Mouse (Mus musculus): ENCODE results near the gene Dtx2.
"Not testable (repeated sequence)": the region's sequence is repeated elsewhere in the genome, so short reads cannot be mapped to it uniquely, and the experiment has no call there.

Dtx2 gene

DNA sequence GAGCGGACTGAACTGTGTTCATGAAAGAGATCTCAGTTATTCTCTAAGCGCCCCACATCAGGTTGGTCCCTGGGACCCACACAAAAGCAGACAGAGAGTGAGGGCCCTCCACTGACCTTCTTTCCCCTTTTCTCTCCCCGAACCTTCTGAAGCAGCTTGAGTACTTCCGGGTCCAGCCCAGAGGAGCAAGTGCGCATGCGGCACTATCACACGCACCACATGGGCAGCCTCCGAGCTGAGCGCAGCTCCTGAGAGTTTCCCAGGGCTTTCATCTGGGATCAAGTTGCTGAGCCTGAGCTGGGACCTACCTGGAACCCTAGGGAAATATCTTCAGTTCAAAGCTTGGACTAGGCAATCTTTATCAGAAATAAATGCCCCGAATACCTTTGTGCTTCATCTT, 69.3 kb downstream of the Dtx2 start:
- DNase-seq (ENCODE audit: low spot score in 2 of 2) = no peak

DNA sequence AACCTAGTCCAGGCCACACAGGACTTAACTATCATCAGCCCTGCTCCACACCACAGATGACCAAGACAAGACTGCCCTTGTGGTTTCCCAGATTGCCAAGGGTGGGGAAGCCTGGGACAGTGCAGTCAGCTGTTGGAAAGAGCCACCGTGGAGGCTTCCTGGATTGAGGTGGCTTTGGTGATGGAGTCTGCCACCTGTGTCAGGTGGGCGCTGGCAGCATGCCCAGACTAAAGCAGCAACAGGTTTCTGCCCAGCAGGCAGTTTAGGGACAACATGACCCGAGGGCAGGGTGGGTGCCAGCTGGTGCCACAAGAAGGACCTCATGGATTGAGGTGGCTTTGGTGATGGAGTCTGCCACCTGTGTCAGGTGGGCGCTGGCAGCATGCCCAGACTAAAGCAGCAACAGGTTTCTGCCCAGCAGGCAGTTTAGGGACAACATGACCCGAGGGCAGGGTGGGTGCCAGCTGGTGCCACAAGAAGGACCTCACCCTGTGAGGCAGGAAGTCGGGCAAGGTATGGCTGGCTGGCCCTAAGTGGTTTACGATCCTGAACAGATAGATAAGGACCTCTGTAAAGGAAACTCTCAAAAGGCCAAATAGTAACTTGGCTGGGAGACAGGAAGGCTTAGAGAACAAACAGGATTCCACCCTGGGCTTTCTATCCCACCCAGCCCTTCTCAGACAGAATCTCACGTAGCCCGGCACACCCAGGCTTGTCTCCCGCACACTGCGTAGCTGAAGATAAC, 72.0 kb downstream of the Dtx2 start:
- DNase-seq (ENCODE audit: low spot score in 2 of 2) = not testable (repeated sequence)

DNA sequence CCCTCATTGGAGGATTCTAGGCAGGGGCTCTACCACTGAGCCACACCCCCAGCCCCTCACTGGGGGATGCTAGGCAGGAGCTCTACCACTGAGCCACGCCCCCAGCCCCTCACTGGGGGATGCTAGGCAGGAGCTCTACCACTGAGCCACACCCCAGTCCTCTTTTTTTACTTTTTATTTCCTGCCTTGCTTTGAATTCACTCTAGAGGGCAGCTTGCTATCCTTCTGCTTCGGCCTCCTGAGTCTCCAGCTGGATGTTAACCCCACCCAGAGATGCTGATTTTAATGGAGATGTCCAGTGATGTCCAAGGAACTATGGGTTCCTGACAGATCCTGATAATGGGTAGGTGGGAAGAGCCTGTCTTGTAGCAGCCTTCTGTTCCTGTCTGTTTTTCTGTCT, 74.8 kb downstream of the Dtx2 start:
- DNase-seq (ENCODE audit: low spot score in 2 of 2) = no peak

DNA sequence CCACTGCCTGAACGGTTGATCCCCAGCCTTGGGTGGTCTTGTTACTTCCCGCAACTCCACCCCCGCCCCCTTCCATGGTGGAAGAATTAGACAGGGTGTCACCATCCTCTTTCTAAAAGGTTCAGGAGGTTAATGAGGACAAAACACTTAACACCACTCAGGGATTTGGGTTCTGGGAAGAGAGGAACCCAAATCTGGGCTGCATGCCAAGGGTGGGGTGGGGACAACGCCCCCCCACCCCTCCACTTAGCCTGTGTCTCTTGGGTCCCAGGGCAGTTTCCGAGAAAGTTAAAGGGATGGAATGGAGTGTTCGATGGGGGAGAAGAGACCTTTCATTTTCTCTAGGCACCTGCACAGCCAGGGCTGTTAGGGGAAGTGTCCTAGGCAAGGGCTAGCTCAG, 78.5 kb downstream of the Dtx2 start:
- no peak for DNase-seq (ENCODE audit: low spot score in 2 of 2)

DNA sequence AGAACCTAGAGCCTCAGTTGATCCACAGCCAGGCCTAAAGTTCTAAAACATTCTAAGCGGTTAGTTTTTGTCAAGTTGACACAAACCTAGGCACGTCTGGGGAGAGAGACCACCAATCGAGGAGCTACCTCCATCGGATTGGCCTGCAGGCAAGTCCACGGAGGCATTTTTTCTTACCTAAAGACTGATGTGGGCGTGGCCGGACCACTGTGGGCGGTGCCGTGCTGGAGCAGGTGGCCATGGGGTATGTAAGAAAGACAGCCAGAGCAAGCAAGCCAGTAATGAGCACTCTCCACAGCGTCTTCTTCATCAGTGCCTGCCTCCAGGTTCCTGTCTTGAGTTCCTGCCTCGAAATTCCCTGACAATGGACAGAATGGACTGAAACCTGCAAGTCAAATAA, 78.9 kb downstream of the Dtx2 start:
- DNase-seq (ENCODE audit: low spot score in 2 of 2) = no peak

DNA sequence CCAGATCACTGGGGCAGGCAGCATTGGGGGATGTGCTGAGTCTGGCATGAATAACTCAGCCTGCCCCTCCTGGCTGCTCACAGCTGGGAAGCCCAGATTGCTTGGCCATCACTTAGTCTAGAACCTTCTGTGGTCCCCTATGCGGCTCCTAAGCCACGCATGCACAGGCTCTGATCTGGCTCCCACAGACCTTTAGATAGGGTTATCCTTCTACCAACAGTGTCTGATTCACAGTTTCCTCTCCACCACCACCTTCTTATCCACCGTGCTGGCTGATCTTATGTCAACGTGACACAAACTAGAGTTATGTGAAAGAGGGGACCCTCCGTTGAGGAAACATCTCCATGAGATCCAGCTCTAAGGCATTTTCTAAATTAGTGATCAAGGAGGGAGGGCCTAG, 80.5 kb downstream of the Dtx2 start:
- no peak for DNase-seq (ENCODE audit: low spot score in 2 of 2)

DNA sequence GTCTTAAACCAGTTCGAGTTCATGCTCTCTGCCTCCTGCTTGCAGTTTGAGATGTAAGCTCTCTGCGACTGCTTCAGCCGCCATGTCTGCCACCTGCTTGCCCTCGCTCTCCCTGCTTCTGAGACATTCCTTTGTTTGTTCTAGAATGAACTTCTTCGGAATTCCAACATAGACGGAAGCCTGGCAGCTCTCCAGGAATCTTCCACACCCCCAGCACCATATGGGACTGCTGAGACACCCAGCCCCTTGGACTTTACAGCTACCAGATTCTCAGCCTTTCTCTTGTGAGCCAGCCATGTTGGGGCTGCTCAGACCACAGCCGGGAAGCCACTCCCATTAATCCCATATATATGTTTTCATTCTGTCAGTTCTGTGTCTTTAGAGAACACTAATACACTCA, 81.7 kb downstream of the Dtx2 start:
- no peak for DNase-seq (ENCODE audit: low spot score in 2 of 2)

DNA sequence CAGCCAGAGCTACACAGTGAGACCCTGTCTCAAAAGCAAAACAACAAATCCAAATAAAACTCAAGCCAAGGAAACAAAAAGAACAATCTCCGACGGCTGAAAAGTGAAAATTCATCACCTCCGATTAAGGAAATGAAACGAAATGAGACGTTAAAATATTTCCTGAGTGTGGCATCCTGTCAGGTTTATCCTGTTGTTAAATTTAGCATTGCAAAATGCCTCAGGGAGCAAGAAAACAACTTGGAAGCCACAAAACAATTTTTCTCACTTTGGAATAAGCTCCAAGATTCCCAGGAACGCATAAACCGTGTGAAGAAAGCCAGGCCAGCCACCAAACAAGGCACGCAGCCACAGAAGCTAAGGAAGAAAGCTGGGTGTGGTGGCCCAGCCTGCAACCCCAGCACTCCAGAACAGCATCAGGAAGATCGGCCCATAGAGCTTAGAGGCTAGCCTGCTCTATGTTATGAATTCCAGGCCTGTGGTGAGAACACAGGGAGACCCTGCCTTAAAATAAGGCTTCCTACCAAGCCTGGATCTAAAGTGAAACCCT, 82.5 kb downstream of the Dtx2 start:
- no peak for DNase-seq (ENCODE audit: low spot score in 2 of 2)

DNA sequence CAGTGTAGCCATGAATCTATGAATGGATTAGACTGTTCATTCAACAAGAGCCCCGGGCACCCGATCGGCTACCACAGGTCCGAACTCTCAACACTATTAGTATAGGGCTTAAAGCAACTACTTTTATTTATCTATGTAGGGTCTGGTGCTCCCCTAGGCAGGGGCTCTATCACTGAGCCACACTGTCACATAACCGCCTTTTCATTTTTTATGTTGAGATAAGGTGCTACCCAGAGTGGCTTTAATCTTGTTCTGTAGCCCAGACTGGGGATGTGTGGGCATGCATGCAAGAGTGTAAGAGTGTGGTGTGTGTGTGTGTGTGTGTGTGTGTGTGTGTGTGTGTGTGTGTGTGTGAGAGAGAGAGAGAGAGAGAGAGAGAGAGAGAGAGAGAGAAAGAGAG, 83.5 kb downstream of the Dtx2 start:
- DNase-seq (ENCODE audit: low spot score in 2 of 2) = no peak

DNA sequence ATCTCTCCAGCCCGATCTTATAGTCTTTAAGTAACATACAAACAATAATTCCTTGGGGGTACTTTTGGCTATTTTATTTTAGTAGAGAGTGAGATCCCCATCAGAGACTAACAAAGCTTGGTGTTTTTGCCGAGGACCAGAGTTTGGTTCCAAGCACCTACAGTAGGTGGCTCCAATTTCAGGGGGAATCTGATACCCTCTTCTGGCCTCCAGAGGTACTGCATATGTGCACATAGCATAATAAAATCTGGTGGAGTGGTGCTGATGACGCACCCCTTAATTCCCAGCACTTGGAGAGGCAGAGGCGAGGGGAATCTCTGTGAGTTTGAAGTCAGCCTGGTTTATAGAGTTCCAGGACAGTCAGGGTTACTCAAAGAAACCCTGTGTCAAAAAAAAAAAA, 87.7 kb downstream of the Dtx2 start:
- DNase-seq (ENCODE audit: low spot score in 2 of 2) = no peak
